Mouse (Mus musculus) lung, embryonic 15.5 days (tissue): Measurements from ENCODE around the gene Cftr. TPM values are rescaled to one million over a fixed set of nuclear protein-coding genes. Genes with fewer than 3 reads are reported as not detected.

Experiments
- ATAC-seq: fragments of 200-750 bp; cut with Nextera tagmentation; 2 replicates; pipeline ENCODE4 v1.8.0; 2017; ENCODE audit warnings: moderate number of reproducible peaks, borderline replicate concordance; ENCODE audit not compliant: low FRiP score, low TSS enrichment; ENCODE audit errors: extremely low read depth
- H3K27ac ChIP-seq: fragments of 300-500 bp; sonication (generic); 2 replicates; pipeline ENCODE4 v1.5.1; 2015; ENCODE audit warnings: moderate library complexity, mild to moderate bottlenecking, inconsistent platforms
- H3K27me3 ChIP-seq: fragments of 300-500 bp; sonication (generic); 2 replicates; pipeline ENCODE4 v1.6.1; 2015; ENCODE audit warnings: inconsistent platforms
- H3K36me3 ChIP-seq: fragments of 300-500 bp; sonication (generic); 2 replicates; pipeline ENCODE4 v1.6.1; 2015; ENCODE audit warnings: inconsistent platforms
- H3K4me1 ChIP-seq: fragments of 300-500 bp; sonication (generic); 2 replicates; pipeline ENCODE4 v1.6.1; 2015; ENCODE audit warnings: inconsistent platforms
- H3K4me2 ChIP-seq: fragments of 300-500 bp; sonication (generic); 2 replicates; pipeline ENCODE4 v1.6.1; 2015; ENCODE audit warnings: inconsistent platforms, mild to moderate bottlenecking, moderate library complexity
- H3K4me3 ChIP-seq: fragments of 300-500 bp; sonication (generic); 2 replicates; pipeline ENCODE4 v1.5.1; 2015; ENCODE audit warnings: mild to moderate bottlenecking, inconsistent platforms
- H3K9ac ChIP-seq: fragments of 300-500 bp; sonication (generic); 2 replicates; pipeline ENCODE4 v1.6.1; 2015; ENCODE audit warnings: inconsistent platforms
- H3K9me3 ChIP-seq: fragments of 300-500 bp; sonication (generic); 2 replicates; pipeline ENCODE4 v1.6.1; 2016; ENCODE audit warnings: inconsistent platforms
- WGBS: fragments of 180-500 bp; shearing (Covaris S2); methylation state at CpG from one replicate; pipeline ENCODE4 v1.1.7; 2015; 5-methylcytosine and 5-hydroxymethylcytosine counted together
- polyA plus RNA-seq: library from polyadenylated mRNA; unstranded; fragments of >200 nt; fragmentation: Nextera tagmentation; extraction: Ambion mirVana; gene quantifications from 2 replicates; pipeline ENCODE4 v1.2.1, GENCODE M21; 2015

The Cftr gene
- polyA plus RNA-seq, 1 experiment from 2014 or later = 6.6 TPM

GRCm38 (mm10) chr6:18225157-18225556, 54.7 kb downstream of the Cftr start:
- no peak overlapping the region for H3K4me2 ChIP-seq
- H3K27ac ChIP-seq = no peak overlapping the region
- ATAC-seq = no peak
- WGBS = 25% methylated on average over 3 of the region's 3 CpGs
- no peaks in the 10 kb centered on the region for H3K4me1 ChIP-seq
- no peak overlapping the region for H3K4me3 ChIP-seq
- no peak overlapping the region for H3K9ac ChIP-seq
- H3K36me3 ChIP-seq = no peaks in the 10 kb centered on the region
- H3K9me3 ChIP-seq = no peaks in the 10 kb centered on the region
- no peaks in the 10 kb centered on the region for H3K27me3 ChIP-seq

GRCm38 (mm10) chr6:18246495-18246894, 76.0 kb downstream of the Cftr start:
- ATAC-seq = no peak
- H3K27me3 ChIP-seq = no peaks in the 10 kb centered on the region
- WGBS = 71% methylated on average over 1 of the region's 1 CpGs

GRCm38 (mm10) chr6:18247891-18248463, 77.5 kb downstream of the Cftr start:
- Histone ChIP-seq H3K4me3 (no peak overlapping the region), H3K4me2 (no peak overlapping the region), H3K9me3 (no peaks in the 10 kb centered on the region), H3K27ac (peak overlapping the region; percentile 41; the same call in 1 of the 2 replicates), H3K36me3 (no peaks in the 10 kb centered on the region), H3K4me1 (peaks cover 6% of the 10 kb centered on the region; the same call in 1 of the 2 replicates), H3K9ac (no peak overlapping the region), H3K27me3 (no peaks in the 10 kb centered on the region)
- 41% methylated on average over 2 of the region's 2 CpGs for WGBS
- ATAC-seq = peak; percentile 14; the same call in 1 of the 2 replicates

More at GRCm38 (mm10) chr6:18246495-18246894, 76.0 kb downstream of the Cftr start:
- no peaks in the 10 kb centered on the region for H3K36me3 ChIP-seq
- no peak overlapping the region for H3K9ac ChIP-seq
- no peak overlapping the region for H3K4me3 ChIP-seq
- H3K4me1 ChIP-seq = peaks cover 6% of the 10 kb centered on the region; the same call in 1 of the 2 replicates
- H3K9me3 ChIP-seq = no peaks in the 10 kb centered on the region
- H3K27ac ChIP-seq = no peak overlapping the region
- no peak overlapping the region for H3K4me2 ChIP-seq

GRCm38 (mm10) chr6:18248464-18248863, 78.0 kb downstream of the Cftr start:
- H3K27ac ChIP-seq = no peak overlapping the region
- ATAC-seq = peak; percentile 87
- H3K4me1 ChIP-seq = peaks cover 6% of the 10 kb centered on the region; the same call in 1 of the 2 replicates
- H3K4me2 ChIP-seq = no peak overlapping the region
- H3K9ac ChIP-seq = no peak overlapping the region
- H3K9me3 ChIP-seq = no peaks in the 10 kb centered on the region
- H3K36me3 ChIP-seq = no peaks in the 10 kb centered on the region
- H3K4me3 ChIP-seq = no peak overlapping the region
- WGBS = 30% methylated on average over 4 of the region's 4 CpGs
- H3K27me3 ChIP-seq = no peaks in the 10 kb centered on the region

- Histone ChIP-seq H3K4me1 (no peaks in the 10 kb centered on the region), H3K27me3 (no peaks in the 10 kb centered on the region), H3K4me2 (no peak overlapping the region), H3K4me3 (no peak overlapping the region), H3K9me3 (no peaks in the 10 kb centered on the region), H3K36me3 (no peaks in the 10 kb centered on the region), H3K27ac (no peak overlapping the region), H3K9ac (no peak overlapping the region)
- ATAC-seq = no peak
- WGBS = 52% methylated on average over 5 of the region's 5 CpGs
Observed at GRCm38 (mm10) chr6:18254586-18254985, 84.1 kb downstream of the Cftr start.

- Histone ChIP-seq H3K4me1 (no peaks in the 10 kb centered on the region), H3K9ac (no peak overlapping the region), H3K4me2 (no peak overlapping the region), H3K4me3 (no peak overlapping the region), H3K27me3 (no peaks in the 10 kb centered on the region), H3K9me3 (no peaks in the 10 kb centered on the region), H3K27ac (no peak overlapping the region), H3K36me3 (no peaks in the 10 kb centered on the region)
- no peak for ATAC-seq
- 36% methylated on average over 1 of the region's 1 CpGs for WGBS
Observed at GRCm38 (mm10) chr6:18270983-18271382, 100.5 kb downstream of the Cftr start.

- Histone ChIP-seq H3K36me3 (no peaks in the 10 kb centered on the region), H3K4me1 (peaks cover 5% of the 10 kb centered on the region; the same call in 1 of the 2 replicates), H3K4me3 (no peak overlapping the region), H3K27me3 (no peaks in the 10 kb centered on the region), H3K9me3 (no peaks in the 10 kb centered on the region), H3K4me2 (no peak overlapping the region), H3K9ac (no peak overlapping the region), H3K27ac (no peak overlapping the region)
- ATAC-seq = no peak
- 54% methylated on average over 2 of the region's 2 CpGs for WGBS
Observed at GRCm38 (mm10) chr6:18300781-18301180, 130.3 kb downstream of the Cftr start.

- Histone ChIP-seq H3K4me1 (peaks cover 5% of the 10 kb centered on the region; the same call in 1 of the 2 replicates), H3K9ac (no peak overlapping the region), H3K27me3 (no peaks in the 10 kb centered on the region), H3K4me3 (no peak overlapping the region), H3K27ac (0 out of 2 replicates have a peak overlapping the region, but pooled peaks have one; percentile 57), H3K36me3 (no peaks in the 10 kb centered on the region), H3K4me2 (no peak overlapping the region), H3K9me3 (no peaks in the 10 kb centered on the region)
- 55% methylated on average over 5 of the region's 5 CpGs for WGBS
- no peak; the same call in 1 of the 2 replicates for ATAC-seq
Observed at GRCm38 (mm10) chr6:18302105-18302504, 131.6 kb downstream of the Cftr start.

GRCm38 (mm10) chr6:18303228-18303627, 132.7 kb downstream of the Cftr start:
- no peak overlapping the region for H3K4me3 ChIP-seq
- no peak overlapping the region for H3K4me2 ChIP-seq
- peaks cover 7% of the 10 kb centered on the region; the same call in 1 of the 2 replicates for H3K4me1 ChIP-seq
- no peak for ATAC-seq
- 52% methylated on average over 3 of the region's 3 CpGs for WGBS
- H3K27ac ChIP-seq = peak overlapping the region; percentile 57; the same call in 1 of the 2 replicates
- H3K27me3 ChIP-seq = no peaks in the 10 kb centered on the region
- H3K36me3 ChIP-seq = no peaks in the 10 kb centered on the region
- no peaks in the 10 kb centered on the region for H3K9me3 ChIP-seq
- no peak overlapping the region for H3K9ac ChIP-seq

GRCm38 (mm10) chr6:18305130-18305529, 134.6 kb downstream of the Cftr start:
- no peak for ATAC-seq
- no peak overlapping the region for H3K4me2 ChIP-seq
- peaks cover 8% of the 10 kb centered on the region; the same call in 1 of the 2 replicates for H3K4me1 ChIP-seq
- no peak overlapping the region for H3K27ac ChIP-seq
- H3K4me3 ChIP-seq = no peak overlapping the region
- no peaks in the 10 kb centered on the region for H3K9me3 ChIP-seq
- H3K27me3 ChIP-seq = no peaks in the 10 kb centered on the region
- H3K36me3 ChIP-seq = no peaks in the 10 kb centered on the region
- no peak overlapping the region for H3K9ac ChIP-seq
- WGBS = 64% methylated on average over 4 of the region's 4 CpGs

GRCm38 (mm10) chr6:18310983-18311382, 140.5 kb downstream of the Cftr start:
- no peaks in the 10 kb centered on the region for H3K36me3 ChIP-seq
- 5% methylated on average over 2 of the region's 2 CpGs for WGBS
- H3K9ac ChIP-seq = no peak overlapping the region
- H3K27ac ChIP-seq = peak overlapping the region; percentile 39; the same call in 1 of the 2 replicates
- no peaks in the 10 kb centered on the region for H3K9me3 ChIP-seq
- H3K4me2 ChIP-seq = no peak overlapping the region
- H3K4me1 ChIP-seq = peaks cover 5% of the 10 kb centered on the region; the same call in 1 of the 2 replicates
- H3K4me3 ChIP-seq = no peak overlapping the region
- no peaks in the 10 kb centered on the region for H3K27me3 ChIP-seq
- ATAC-seq = no peak

GRCm38 (mm10) chr6:18314365-18314943, 144.0 kb downstream of the Cftr start:
- Histone ChIP-seq H3K9ac (no peak overlapping the region), H3K27me3 (no peaks in the 10 kb centered on the region), H3K9me3 (no peaks in the 10 kb centered on the region), H3K4me1 (peaks cover 2% of the 10 kb centered on the region; the same call in 1 of the 2 replicates), H3K4me2 (no peak overlapping the region), H3K36me3 (no peaks in the 10 kb centered on the region), H3K27ac (no peak overlapping the region), H3K4me3 (no peak overlapping the region)
- WGBS = 78% methylated on average over 3 of the region's 3 CpGs
- ATAC-seq = no peak
